Mouse (Mus musculus) adrenal gland, adult 10 weeks (tissue): ENCODE results near the gene Rasal3. TPM values are rescaled to one million over a fixed set of nuclear protein-coding genes. Genes with fewer than 3 reads are reported as not detected.

Experiments
- polyA plus RNA-seq: library from polyadenylated mRNA; stranded (reverse); fragments of 350-450 nt; fragmentation: Illumina TruSeq; extraction: RNeasy Lipid Tissue Mini Kit (QIAGEN cat#74804); gene quantifications from one replicate; pipeline ENCODE4 v1.2.3, GENCODE M21; 2014; ENCODE audit warnings: low read depth, low replicate concordance

The Rasal3 gene
- polyA plus RNA-seq = not detected

DNA sequence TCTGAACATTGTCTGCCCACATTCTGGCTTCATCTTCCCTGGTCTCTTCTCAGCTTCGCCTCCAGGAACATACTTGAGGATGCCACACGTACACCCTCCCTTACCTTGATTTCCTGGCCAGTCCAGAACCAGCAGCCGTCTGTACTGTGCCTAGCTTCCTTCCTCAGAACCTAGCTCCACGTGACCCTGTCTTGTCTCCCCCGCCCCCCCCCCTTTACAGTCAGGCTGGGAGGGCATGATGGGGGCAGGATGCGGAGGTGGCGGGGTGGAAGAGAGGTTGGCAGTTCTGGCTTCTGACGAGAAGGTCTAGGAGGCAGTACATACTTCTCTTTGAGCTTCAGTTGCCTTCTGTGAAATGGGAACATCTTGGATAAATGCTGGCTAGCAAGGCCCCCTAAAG, at the start of gene Rasal3:
Gene Rasal3, minus strand, starts transcription at position 167 of the 400 bp plus-strand sequence.

GRCm38 (mm10) chr17:32452482-32452881, 49.1 kb upstream of the Rasal3 start, which contains the start of gene Cyp4f39:
Cyp4f39 (plus strand) TSS chr17:32452723.

GRCm38 (mm10) chr17:32424034-32424433, 20.7 kb upstream of the Rasal3 start, which contains the start of gene Pglyrp2:
Pglyrp2 (minus strand) TSS chr17:32424167.

GRCm38 (mm10) chr17:32389101-32389659, 14.2 kb downstream of the Rasal3 start, which contains the start of gene Wiz:
Wiz (minus strand) TSS chr17:32389439.

GRCm38 (mm10) chr17:32350382-32350983, 52.9 kb downstream of the Rasal3 start, which contains the start of gene Akap8l:
Akap8l (minus strand) TSS chr17:32350607.

Other genes with a start within 250 kb of the Rasal3 start
- 0.87 TPM for gene Notch3, start 236.7 kb downstream of the Rasal3 start, polyA plus RNA-seq
- 0.47 TPM for gene Ephx3, start 214.0 kb downstream of the Rasal3 start, polyA plus RNA-seq
- gene Brd4, start 118.9 kb downstream of the Rasal3 start, polyA plus RNA-seq = 29.6 TPM
- 74.1 TPM for gene Akap8, start 82.3 kb downstream of the Rasal3 start, polyA plus RNA-seq
- gene Akap8l, start 53.0 kb downstream of the Rasal3 start, polyA plus RNA-seq = 31.1 TPM
- 3.6 TPM for gene Wiz, start 14.1 kb downstream of the Rasal3 start, polyA plus RNA-seq
- gene Pglyrp2, start 20.6 kb upstream of the Rasal3 start, polyA plus RNA-seq = not detected
- gene Cyp4f39, start 49.1 kb upstream of the Rasal3 start, polyA plus RNA-seq = not detected
- 2.0 TPM for gene Cyp4f17, start 102.5 kb upstream of the Rasal3 start, polyA plus RNA-seq
- 5.7 TPM for gene Cyp4f16, start 133.0 kb upstream of the Rasal3 start, polyA plus RNA-seq
- not detected for gene Cyp4f37, start 217.7 kb upstream of the Rasal3 start, polyA plus RNA-seq